Mouse (Mus musculus) CD8-positive naive resting alpha-beta T cell, adult 57 days (primary cell): Measurements from ENCODE around the gene Mmp19. TPM values are rescaled to one million over a fixed set of nuclear protein-coding genes. Genes with fewer than 3 reads are reported as not detected.

ENCODE experiments used
- total RNA-seq: library from RNA; stranded (reverse); gene quantifications from one replicate; pipeline ENCODE4 v1.2.4, GENCODE M21; 2023

The Mmp19 gene
- total RNA-seq, result 0.24 TPM

DNA sequence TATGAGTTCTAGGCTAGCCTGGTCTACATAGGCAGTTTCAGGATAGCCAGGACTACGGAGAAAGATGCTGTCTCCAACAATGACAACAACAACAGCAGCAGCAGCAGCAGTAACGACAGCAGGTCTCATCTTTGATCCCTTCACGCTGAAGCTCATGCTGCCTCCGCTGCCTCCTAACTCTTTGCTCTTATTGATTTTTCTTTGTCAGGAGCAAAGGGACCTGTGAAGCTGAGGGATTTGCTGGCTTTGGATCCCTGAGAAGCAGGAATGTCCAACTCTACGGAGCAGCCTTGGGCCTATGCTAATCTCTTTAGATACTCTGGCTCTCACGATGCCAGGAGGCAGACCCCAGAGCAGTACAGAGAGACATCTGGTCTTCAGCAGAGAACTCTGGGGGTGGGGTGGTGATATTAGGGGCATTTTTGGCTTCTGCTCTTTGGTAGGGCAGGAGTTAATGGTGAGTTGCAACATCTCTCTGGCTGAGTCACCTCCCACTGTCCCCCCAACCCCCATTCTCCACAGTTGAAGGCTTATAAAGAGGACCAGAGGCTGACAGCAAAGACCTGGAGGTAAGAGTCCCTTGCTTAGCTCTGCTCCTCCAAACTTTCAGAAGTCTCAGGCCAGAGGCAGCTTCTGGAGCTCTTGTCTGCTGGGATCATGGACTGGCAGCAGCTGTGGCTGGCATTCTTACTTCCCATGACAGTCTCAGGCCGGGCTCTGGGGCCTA lies at the start of gene Mmp19:
Mmp19 (plus strand) TSS at position 513 of the 727 bp plus-strand sequence.

DNA sequence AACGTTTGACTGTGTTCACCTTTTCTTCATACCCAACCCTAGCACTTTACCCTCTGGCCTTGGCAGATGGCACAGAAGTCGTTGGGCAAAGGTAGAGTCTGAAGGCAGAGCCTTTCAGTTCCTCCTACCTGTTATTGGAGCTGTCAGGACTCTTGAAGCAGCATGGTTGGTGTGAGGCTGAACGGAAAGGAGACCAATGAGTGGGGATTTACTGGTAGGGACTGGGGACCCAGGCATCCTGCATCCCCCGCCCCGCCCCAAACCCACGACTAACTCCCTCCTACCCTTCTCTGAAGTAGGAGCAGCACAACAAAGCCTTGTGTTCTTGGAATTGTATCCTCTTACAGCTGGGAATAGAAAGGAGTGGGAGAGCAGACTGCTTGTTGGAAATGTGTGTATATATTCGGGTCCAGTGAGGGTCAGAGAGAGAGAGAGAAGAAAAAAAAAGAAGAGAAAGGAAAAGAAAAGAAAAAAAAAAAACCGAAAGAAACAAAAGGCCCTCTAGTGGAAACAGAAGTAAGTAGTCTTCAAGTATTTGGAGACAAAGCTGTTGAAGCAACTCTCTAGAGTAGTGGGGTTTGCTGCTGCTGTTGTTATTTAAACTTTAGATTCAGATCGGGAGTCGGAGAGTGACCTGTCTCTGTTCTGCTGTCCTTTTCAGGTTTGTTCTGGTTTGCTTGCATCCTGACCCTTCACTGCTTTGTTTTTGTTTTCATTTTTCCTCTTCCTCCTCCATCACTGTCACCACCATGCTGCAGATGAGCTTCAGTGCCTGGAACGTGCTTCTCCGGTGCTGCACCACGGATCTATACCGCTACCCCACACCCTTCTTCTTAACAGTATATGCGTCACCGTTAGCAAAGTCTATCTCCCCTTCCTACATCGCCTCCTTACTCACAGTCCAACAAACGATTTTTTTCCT lies 45.8 kb upstream of the Mmp19 start, which contains the start of gene Dgka:
Dgka (minus strand) TSS at position 176 of the 922 bp plus-strand sequence.

GRCm38 (mm10) chr10:128747646-128748251 lies 43.0 kb upstream of the Mmp19 start, which contains the start of gene Pym1:
Gene Pym1, plus strand, starts transcription at chr10:128747889.

DNA sequence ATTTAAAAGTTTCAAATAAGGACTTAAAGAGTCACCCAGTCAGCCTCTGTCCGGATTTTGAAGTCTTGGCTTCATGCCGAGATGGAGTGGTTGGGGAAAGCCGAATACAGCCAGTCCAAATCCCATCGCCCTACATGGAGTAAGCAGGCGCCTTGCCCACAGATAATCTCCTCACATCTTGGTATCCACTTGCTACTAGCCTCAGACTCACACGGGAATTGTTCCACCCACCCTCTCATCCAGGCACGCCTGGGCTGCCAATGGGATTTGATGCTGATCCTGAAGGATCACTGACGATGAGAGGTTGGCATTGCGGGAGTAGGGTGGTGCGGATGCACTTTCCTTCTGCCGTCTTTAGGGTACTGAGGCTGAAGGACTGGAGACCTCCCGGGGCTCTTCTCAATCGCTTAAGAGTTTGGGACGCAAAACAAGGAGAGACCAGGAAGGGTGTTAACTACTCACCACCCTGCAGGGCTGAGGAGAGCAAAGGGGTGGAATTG lies 13.1 kb downstream of the Mmp19 start, which contains the start of gene Dnajc14:
Dnajc14 (plus strand) TSS at position 292 of the 500 bp plus-strand sequence.

DNA sequence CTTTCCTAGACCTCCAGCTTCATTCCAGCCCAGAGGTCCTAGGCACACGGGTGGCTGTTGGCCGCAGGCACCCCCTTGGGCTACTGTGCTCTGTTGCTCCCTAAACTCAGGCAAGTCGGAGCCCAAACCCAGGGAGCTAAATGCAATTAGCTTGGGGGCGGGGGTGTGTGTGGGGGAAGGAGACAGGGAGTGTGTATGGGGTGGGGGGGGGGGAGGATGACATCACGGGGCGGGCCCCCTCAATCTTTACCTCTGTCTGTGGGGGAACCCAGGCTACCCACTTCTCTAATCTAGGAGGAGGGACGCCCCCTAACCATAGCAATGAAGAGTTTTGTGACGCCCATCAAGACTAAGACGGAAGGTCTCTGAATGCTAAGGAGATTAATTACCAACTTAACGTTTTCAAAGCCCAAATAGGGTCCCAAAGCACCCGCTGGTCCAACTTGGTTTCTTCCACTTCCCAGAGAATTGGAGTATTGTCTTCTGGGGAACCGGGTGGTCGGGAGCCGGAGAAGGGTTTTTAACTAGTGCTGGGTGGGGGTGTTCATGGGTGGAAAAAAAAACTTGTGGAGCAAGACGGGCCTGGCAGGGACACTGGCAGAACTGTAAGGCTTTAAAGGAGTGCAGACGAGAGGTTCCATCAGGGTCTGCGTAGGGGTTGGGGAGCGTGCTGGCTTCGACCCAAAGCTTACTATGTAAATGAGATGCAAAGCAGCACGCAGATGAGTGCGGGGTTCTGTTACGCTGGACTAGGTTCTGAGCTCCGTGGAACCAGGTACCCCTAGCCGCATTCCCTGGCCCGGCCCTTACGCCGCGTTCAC lies 13.8 kb downstream of the Mmp19 start, which contains the start of gene Tmem198b:
Tmem198b (minus strand) TSS at position 100 of the 821 bp plus-strand sequence.

GRCm38 (mm10) chr10:128817033-128817432 lies 26.3 kb downstream of the Mmp19 start, which contains the start of gene Sarnp:
Gene Sarnp, plus strand, starts transcription at chr10:128817333.

GRCm38 (mm10) chr10:128821358-128822056 lies 30.8 kb downstream of the Mmp19 start, which contains the start of gene Ormdl2:
Gene Ormdl2, minus strand, starts transcription at chr10:128821645.

Other genes with a start within 250 kb of the Mmp19 start
- gene Zc3h10, start 243.1 kb upstream of the Mmp19 start, total RNA-seq, result 33.3 TPM
- gene Rpl41, start 241.6 kb upstream of the Mmp19 start, total RNA-seq, result 4,677 TPM
- 73.7 TPM for gene Pa2g4, start 224.9 kb upstream of the Mmp19 start, total RNA-seq
- 0.80 TPM for gene Erbb3, start 201.3 kb upstream of the Mmp19 start, total RNA-seq
- gene Rps26, start 164.2 kb upstream of the Mmp19 start, total RNA-seq, result 1,628 TPM
- 2.2 TPM for gene Ikzf4, start 144.9 kb upstream of the Mmp19 start, total RNA-seq
- gene Suox, start 116.8 kb upstream of the Mmp19 start, total RNA-seq, result 10.3 TPM
- 32.0 TPM for gene Rab5b, start 94.6 kb upstream of the Mmp19 start, total RNA-seq
- not detected for gene Pmel, start 86.7 kb upstream of the Mmp19 start, total RNA-seq
- 21.7 TPM for gene Cdk2, start 85.9 kb upstream of the Mmp19 start, total RNA-seq
- gene Dgka, start 46.1 kb upstream of the Mmp19 start, total RNA-seq, result 775 TPM
- gene Pym1, start 43.0 kb upstream of the Mmp19 start, total RNA-seq, result 81.7 TPM
- 56.7 TPM for gene Dnajc14, start 13.2 kb downstream of the Mmp19 start, total RNA-seq
- 10.0 TPM for gene Tmem198b, start 13.5 kb downstream of the Mmp19 start, total RNA-seq
- 61.5 TPM for gene Sarnp, start 26.4 kb downstream of the Mmp19 start, total RNA-seq
- gene Ormdl2, start 30.7 kb downstream of the Mmp19 start, total RNA-seq, result 23.2 TPM
- 6.6 TPM for gene Gdf11, start 100.8 kb downstream of the Mmp19 start, total RNA-seq
- gene Cd63, start 110.1 kb downstream of the Mmp19 start, total RNA-seq, result 0.52 TPM
- gene Rdh5, start 132.0 kb downstream of the Mmp19 start, total RNA-seq, result 7.5 TPM
- 54.5 TPM for gene Bloc1s1, start 133.1 kb downstream of the Mmp19 start, total RNA-seq
- gene Itga7, start 142.9 kb downstream of the Mmp19 start, total RNA-seq, result 3.3 TPM
- gene Mettl7b, start 170.1 kb downstream of the Mmp19 start, total RNA-seq, result not detected
- gene Olfr9, start 198.5 kb downstream of the Mmp19 start, total RNA-seq, result 4.0 TPM
- gene Olfr763, start 219.9 kb downstream of the Mmp19 start, total RNA-seq, result 1.0 TPM
- not detected for gene Olfr764-ps1, start 249.0 kb downstream of the Mmp19 start, total RNA-seq